17 mouse cellular contexts compared by ENCODE assay signal in the genomic region with DNA sequence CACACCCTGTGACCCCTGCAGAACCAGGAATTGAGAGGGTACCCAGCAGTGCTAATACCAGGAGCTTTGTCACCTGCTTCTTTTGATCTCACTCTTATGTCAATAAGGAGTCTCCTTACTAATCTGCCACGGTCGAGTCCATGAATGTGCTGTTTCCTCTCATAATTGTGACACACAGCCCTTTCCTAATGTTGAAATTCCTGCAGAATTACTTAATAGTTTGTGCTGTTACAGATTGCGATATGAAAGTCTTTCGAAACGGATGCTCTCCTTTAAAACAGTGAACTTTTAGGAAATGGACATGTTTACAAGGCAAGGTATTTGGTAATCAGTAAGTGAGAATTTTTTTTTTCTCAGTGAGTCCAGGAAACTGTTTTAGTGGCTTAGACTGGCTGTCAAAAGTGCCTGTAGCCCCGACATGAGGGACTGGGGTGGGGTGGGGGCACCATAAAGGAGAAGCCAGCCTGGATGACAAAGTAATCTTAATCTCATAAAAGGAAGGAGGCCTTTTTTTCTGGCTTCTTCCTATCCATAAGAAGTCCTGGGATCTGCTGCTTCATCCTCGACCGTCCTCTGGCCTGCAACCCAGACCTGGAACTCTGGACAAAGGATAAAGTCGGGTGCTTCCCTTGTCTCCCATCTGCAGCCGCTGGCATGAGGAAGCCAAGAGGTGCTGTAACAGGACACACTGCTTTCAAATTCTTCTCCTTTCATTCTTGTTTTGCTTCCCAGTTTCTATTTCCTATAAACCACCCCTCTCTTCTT.
A peak's percentile ranks its signal among the peaks of the same experiment; 100 is the strongest.
DNase-seq lines count a peak whose midpoint lies in the region; ATAC-seq and TF ChIP-seq lines count a peak whose summit lies in the region.
"Had no signal": no experiment of that assay in that cellular context is flagged by ENCODE, and none has a peak within 500 bp of the region (broad histone marks: within the 10 kb centered on the region; RNA-seq: fewer than 3 reads in every experiment).

No protein-coding gene starts in this region.

- H3K4me3 ChIP-seq in gastrocnemius, adult 2 months: no peak overlapping the region
- no peak overlapping the region for H3K4me3 ChIP-seq in forebrain, embryonic 14.5 days (ENCODE audit: low read depth, low read length)
- H3K4me3 ChIP-seq: layer of hippocampus, adult 2 months; limb, embryonic 15.5 days; midbrain, embryonic 13.5 days had no signal

- peak; percentile 62 for ATAC-seq in common myeloid progenitor, adult 5-6 weeks (replicated peaks; ENCODE audit: low read depth, poor library complexity, severe bottlenecking)
- ATAC-seq in forebrain, embryonic 14.5 days: no peak
- ATAC-seq: hindbrain, embryonic 16.5 days; midbrain, embryonic 13.5 days had no signal

- no peak for TF ChIP-seq CTCF in gastrocnemius, adult 2 months (IDR thresholded peaks at IDR 0.05)

- H3K27me3 ChIP-seq in forebrain, embryonic 14.5 days (replicated peaks; ENCODE audit: control insufficient read depth, insufficient read depth, low read length): no peaks in the 10 kb centered on the region
- H3K27me3 ChIP-seq: limb, embryonic 15.5 days; midbrain, embryonic 13.5 days had no signal

- H3K4me2 ChIP-seq in forebrain, embryonic 14.5 days (ENCODE audit: low read length): no peak overlapping the region
- H3K4me2 ChIP-seq: limb, embryonic 15.5 days; midbrain, embryonic 13.5 days had no signal

- no peak overlapping the region for H3K9ac ChIP-seq in forebrain, embryonic 14.5 days (ENCODE audit: low read length)
- H3K9ac ChIP-seq: limb, embryonic 15.5 days; midbrain, embryonic 13.5 days had no signal

- no peak overlapping the region for H3K27ac ChIP-seq in gastrocnemius, adult 2 months
- no peak overlapping the region for H3K27ac ChIP-seq in forebrain, embryonic 14.5 days (ENCODE audit: low read depth, low read length)
- H3K27ac ChIP-seq: layer of hippocampus, adult 2 months; limb, embryonic 15.5 days; midbrain, embryonic 13.5 days; stomach, postnatal 0 days had no signal

- 78% methylated on average over 10 of the region's 10 CpGs for WGBS in forebrain, embryonic 14.5 days

- H3K9me3 ChIP-seq in forebrain, embryonic 14.5 days (replicated peaks; ENCODE audit: control insufficient read depth, low read length): no peaks in the 10 kb centered on the region
- H3K9me3 ChIP-seq: G1E; limb, embryonic 15.5 days; midbrain, embryonic 13.5 days had no signal

- DNase-seq in gastrocnemius, adult 18-20 months (ENCODE audit: low spot score): peak; percentile 9
- DNase-seq in gastrocnemius, adult 2 months: no peak
- peak; percentile 5 for DNase-seq in 3134 (ENCODE audit: extremely low read depth, insufficient read length, low spot score)
- peak; percentile 72 for DNase-seq in lung, postnatal 25 days (ENCODE audit: low spot score)
- DNase-seq in MN1 (ENCODE audit: low spot score): no peak
- DNase-seq in cerebellum, postnatal 4 days (ENCODE audit: low spot score in 2 of 2): no peak
- DNase-seq in forebrain, embryonic 14.5 days (ENCODE audit: low spot score): no peak
- DNase-seq: cerebellum, adult 9-10 months; heart, postnatal 14 days; kidney, adult 9 months had no signal

- intact Hi-C loops in gastrocnemius, adult 2 months (cut with DNase I): no loop called here

- H3K36me3 ChIP-seq in forebrain, embryonic 14.5 days (ENCODE audit: control insufficient read depth, insufficient read depth, low read length): no peaks in the 10 kb centered on the region
- H3K36me3 ChIP-seq: G1E; limb, embryonic 15.5 days; midbrain, embryonic 13.5 days had no signal

- H3K4me1 ChIP-seq in forebrain, embryonic 14.5 days (ENCODE audit: control insufficient read depth, insufficient read depth, low read length): peaks cover 14% of the 10 kb centered on the region

Comparison
In these comparisons a context has a peak if more than half of its experiments do, and no peak if none do; other contexts are left out.
1. DNase-seq: peak in gastrocnemius, adult 18-20 months (single experiment), 3134 (single experiment) and lung, postnatal 25 days (single experiment); none in gastrocnemius, adult 2 months (single experiment), MN1 (single experiment), cerebellum, postnatal 4 days (0 of 2) and forebrain, embryonic 14.5 days (single experiment).